Mouse (Mus musculus) lung, embryonic 16.5 days (tissue): ENCODE measurements around the gene Ttc23. TPM values are rescaled to one million over a fixed set of nuclear protein-coding genes. Genes with fewer than 3 reads are reported as not detected.

ENCODE experiments used
- ATAC-seq: fragments of 200-750 bp; cut with Nextera tagmentation; 2 replicates; pipeline ENCODE4 v1.8.0; 2017; ENCODE audit warnings: low read depth, mild to moderate bottlenecking, moderate library complexity
- H3K27ac ChIP-seq: fragments of 300-500 bp; sonication (generic); 2 replicates; pipeline ENCODE4 v1.5.1; 2014; ENCODE audit warnings: mild to moderate bottlenecking, control low read depth, low read length
- H3K27me3 ChIP-seq: fragments of 300-500 bp; sonication (generic); 2 replicates; pipeline ENCODE4 v1.6.1; 2014; ENCODE audit warnings: low read depth, low read length, mixed read lengths; ENCODE audit not compliant: control insufficient read depth, insufficient read depth
- H3K36me3 ChIP-seq: fragments of 300-500 bp; sonication (generic); 2 replicates; pipeline ENCODE4 v1.6.1; 2014; ENCODE audit warnings: low read length; ENCODE audit not compliant: control insufficient read depth, insufficient read depth
- H3K4me1 ChIP-seq: fragments of 300-500 bp; sonication (generic); replicated peaks from 2 replicates; pipeline ENCODE4 v1.6.1; 2014; ENCODE audit warnings: low read length, mixed read lengths; ENCODE audit not compliant: control insufficient read depth, insufficient read depth
- H3K4me2 ChIP-seq: fragments of 300-500 bp; sonication (generic); 2 replicates; pipeline ENCODE4 v1.6.1; 2014; ENCODE audit warnings: low read depth, low read length, control low read depth
- H3K4me3 ChIP-seq: fragments of 300-500 bp; sonication (generic); 2 replicates; pipeline ENCODE4 v1.5.1; 2014; ENCODE audit warnings: mild to moderate bottlenecking, low read length, control low read depth
- H3K9ac ChIP-seq: fragments of 300-500 bp; sonication (generic); 2 replicates; pipeline ENCODE4 v1.6.1; 2014; ENCODE audit warnings: low read length, control low read depth
- H3K9me3 ChIP-seq: fragments of 300-500 bp; sonication (generic); 2 replicates; pipeline ENCODE4 v1.6.1; 2016; ENCODE audit warnings: low read length; ENCODE audit not compliant: control insufficient read depth
- WGBS: fragments of 180-500 bp; shearing (Covaris S2); extraction: QIAGEN DNeasy Blood & Tissue Kit; methylation state at CpG from one replicate; pipeline ENCODE4 v1.1.7; 2014; 5-methylcytosine and 5-hydroxymethylcytosine counted together
- polyA plus RNA-seq: library from polyadenylated mRNA; unstranded; fragments of >200 nt; fragmentation: Nextera tagmentation; extraction: Ambion mirVana; gene quantifications from 2 replicates; pipeline ENCODE4 v1.2.1, GENCODE M21; 2015

Gene Ttc23
- polyA plus RNA-seq, 1 experiment from 2014 or later: 27.1 TPM

DNA sequence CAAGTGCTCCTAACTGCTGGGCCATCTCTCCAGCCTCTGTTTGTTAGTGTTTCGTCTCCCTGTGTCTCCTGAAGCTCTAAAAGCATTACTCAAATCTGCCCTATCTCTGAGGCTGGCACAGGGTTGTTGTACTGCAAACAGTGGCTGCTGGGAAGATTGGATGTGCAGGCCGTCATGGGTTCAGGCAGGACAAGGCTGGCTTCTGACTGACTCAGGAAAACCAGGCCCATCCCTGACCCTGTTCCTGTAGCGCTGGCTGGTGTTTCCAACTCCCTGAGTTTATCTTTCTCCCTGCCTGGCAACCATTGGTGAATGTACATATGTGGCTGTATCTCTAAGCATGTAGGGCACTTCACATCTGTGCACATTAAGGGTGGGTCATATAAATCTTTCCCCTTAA, 70.3 kb downstream of the Ttc23 start:
- Histone ChIP-seq H3K4me1 (peaks cover 44% of the 10 kb centered on the region), H3K9ac (no peak overlapping the region), H3K9me3 (peaks cover 4% of the 10 kb centered on the region; the same call in 1 of the 2 replicates), H3K36me3 (peaks cover 7% of the 10 kb centered on the region; the same call in 1 of the 2 replicates), H3K27me3 (no peaks in the 10 kb centered on the region), H3K4me2 (no peak overlapping the region), H3K27ac (no peak overlapping the region), H3K4me3 (no peak overlapping the region)
- ATAC-seq: no peak
- WGBS: 67% methylated on average over 3 of the region's 3 CpGs

DNA sequence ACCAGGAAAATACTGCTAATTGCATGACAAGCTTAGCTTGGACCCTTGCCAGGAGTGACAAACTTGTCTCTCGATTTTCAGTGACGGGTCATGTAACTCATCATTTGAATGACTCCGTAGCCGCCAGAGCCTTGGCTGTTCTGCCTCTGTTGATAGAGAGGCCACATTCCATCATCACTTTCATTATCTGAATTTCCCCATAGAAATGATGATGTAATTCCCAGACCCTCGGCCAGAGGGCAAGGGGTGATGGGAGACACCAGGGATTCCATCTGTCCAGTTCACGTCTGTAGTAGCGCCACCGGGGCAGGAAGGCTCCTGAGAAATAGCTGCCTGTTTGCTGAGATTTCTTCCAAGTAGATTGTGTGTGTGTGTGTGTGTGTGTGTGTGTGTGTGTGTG, 71.6 kb downstream of the Ttc23 start:
- WGBS: 41% methylated on average over 8 of the region's 8 CpGs
- no peak overlapping the region for H3K4me2 ChIP-seq
- no peaks in the 10 kb centered on the region for H3K27me3 ChIP-seq
- no peak overlapping the region for H3K27ac ChIP-seq
- peak; percentile 44; the same call in 1 of the 2 replicates for ATAC-seq
- no peak overlapping the region for H3K4me3 ChIP-seq
- no peak overlapping the region for H3K9ac ChIP-seq
- H3K9me3 ChIP-seq: no peaks in the 10 kb centered on the region
- no peaks in the 10 kb centered on the region for H3K36me3 ChIP-seq
- peaks cover 43% of the 10 kb centered on the region for H3K4me1 ChIP-seq

GRCm38 (mm10) chr7:67722163-67722562, 75.0 kb downstream of the Ttc23 start:
- no peak for ATAC-seq
- 48% methylated on average over 2 of the region's 2 CpGs for WGBS
- no peak overlapping the region for H3K4me3 ChIP-seq
- H3K4me1 ChIP-seq: peaks cover 17% of the 10 kb centered on the region
- H3K27me3 ChIP-seq: no peaks in the 10 kb centered on the region
- no peak overlapping the region for H3K4me2 ChIP-seq
- H3K9ac ChIP-seq: no peak overlapping the region
- H3K9me3 ChIP-seq: no peaks in the 10 kb centered on the region
- H3K27ac ChIP-seq: no peak overlapping the region
- peaks cover 3% of the 10 kb centered on the region; the same call in 1 of the 2 replicates for H3K36me3 ChIP-seq

DNA sequence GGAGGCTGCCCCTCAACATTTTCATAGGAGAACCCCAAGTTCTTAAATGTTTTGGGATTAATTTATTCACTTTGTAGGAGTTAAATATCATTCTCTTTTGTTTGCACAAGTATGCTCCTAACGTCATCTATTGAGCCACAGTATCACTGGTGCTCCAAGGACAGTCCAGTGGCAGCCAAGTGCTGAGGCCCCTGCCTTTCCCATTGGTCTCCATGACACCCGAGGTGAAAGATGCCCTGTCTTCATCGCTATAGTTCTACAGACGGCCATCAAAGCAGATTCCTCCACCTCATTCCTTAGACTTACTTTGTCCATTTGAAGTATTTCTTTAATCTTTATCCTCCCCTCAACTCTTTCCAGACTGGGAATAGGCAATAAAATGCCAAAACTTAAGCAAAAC, 77.3 kb downstream of the Ttc23 start:
- H3K27me3 ChIP-seq: no peaks in the 10 kb centered on the region
- H3K36me3 ChIP-seq: peaks cover 8% of the 10 kb centered on the region
- no peak overlapping the region for H3K4me2 ChIP-seq
- WGBS: 76% methylated on average over 4 of the region's 4 CpGs
- no peak overlapping the region for H3K9ac ChIP-seq
- no peak overlapping the region for H3K27ac ChIP-seq
- no peaks in the 10 kb centered on the region for H3K9me3 ChIP-seq
- ATAC-seq: no peak
- H3K4me3 ChIP-seq: no peak overlapping the region
- peaks cover under 1% of the 10 kb centered on the region; the same call in 1 of the 2 replicates for H3K4me1 ChIP-seq

- peaks cover 8% of the 10 kb centered on the region for H3K36me3 ChIP-seq
- no peaks in the 10 kb centered on the region for H3K27me3 ChIP-seq
- no peak overlapping the region for H3K4me3 ChIP-seq
- no peak overlapping the region for H3K9ac ChIP-seq
- no peaks in the 10 kb centered on the region; the same call in 1 of the 2 replicates for H3K4me1 ChIP-seq
- H3K27ac ChIP-seq: no peak overlapping the region
- ATAC-seq: no peak
- 72% methylated on average over 9 of the region's 9 CpGs for WGBS
- H3K9me3 ChIP-seq: no peaks in the 10 kb centered on the region
- H3K4me2 ChIP-seq: no peak overlapping the region
Observed at GRCm38 (mm10) chr7:67725016-67725415, 77.8 kb downstream of the Ttc23 start.

- WGBS: 90% methylated on average over 4 of the region's 4 CpGs
- H3K4me2 ChIP-seq: no peak overlapping the region
- H3K36me3 ChIP-seq: peaks cover 8% of the 10 kb centered on the region
- H3K9me3 ChIP-seq: no peaks in the 10 kb centered on the region
- H3K27ac ChIP-seq: no peak overlapping the region
- no peaks in the 10 kb centered on the region for H3K27me3 ChIP-seq
- no peak overlapping the region for H3K9ac ChIP-seq
- ATAC-seq: no peak
- H3K4me1 ChIP-seq: peaks cover 6% of the 10 kb centered on the region; the same call in 1 of the 2 replicates
- H3K4me3 ChIP-seq: no peak overlapping the region
Observed at GRCm38 (mm10) chr7:67728203-67728602, 81.0 kb downstream of the Ttc23 start.

GRCm38 (mm10) chr7:67728809-67729208, 81.6 kb downstream of the Ttc23 start:
- H3K4me1 ChIP-seq: peaks cover 6% of the 10 kb centered on the region; the same call in 1 of the 2 replicates
- no peaks in the 10 kb centered on the region for H3K9me3 ChIP-seq
- H3K9ac ChIP-seq: no peak overlapping the region
- WGBS: 74% methylated on average over 4 of the region's 4 CpGs
- H3K27me3 ChIP-seq: no peaks in the 10 kb centered on the region
- no peak for ATAC-seq
- H3K4me3 ChIP-seq: no peak overlapping the region
- H3K4me2 ChIP-seq: no peak overlapping the region
- no peak overlapping the region for H3K27ac ChIP-seq
- H3K36me3 ChIP-seq: peaks cover 8% of the 10 kb centered on the region

- H3K9ac ChIP-seq: no peak overlapping the region
- 40% methylated on average over 5 of the region's 5 CpGs for WGBS
- no peak overlapping the region for H3K4me3 ChIP-seq
- ATAC-seq: no peak
- H3K4me2 ChIP-seq: no peak overlapping the region
- H3K4me1 ChIP-seq: peaks cover 6% of the 10 kb centered on the region; the same call in 1 of the 2 replicates
- no peak overlapping the region for H3K27ac ChIP-seq
- H3K9me3 ChIP-seq: no peaks in the 10 kb centered on the region
- no peaks in the 10 kb centered on the region for H3K27me3 ChIP-seq
- H3K36me3 ChIP-seq: peaks cover 8% of the 10 kb centered on the region
Observed at GRCm38 (mm10) chr7:67730431-67731110, 83.4 kb downstream of the Ttc23 start.

- Histone ChIP-seq H3K4me2 (no peak overlapping the region), H3K36me3 (peaks cover 5% of the 10 kb centered on the region; the same call in 1 of the 2 replicates), H3K4me1 (peaks cover 6% of the 10 kb centered on the region; the same call in 1 of the 2 replicates), H3K4me3 (no peak overlapping the region), H3K9ac (no peak overlapping the region), H3K27me3 (no peaks in the 10 kb centered on the region), H3K27ac (no peak overlapping the region), H3K9me3 (no peaks in the 10 kb centered on the region)
- ATAC-seq: 0 out of 2 replicates have a peak, but pooled peaks have one; percentile 28
- 61% methylated on average over 4 of the region's 4 CpGs for WGBS
Observed at GRCm38 (mm10) chr7:67732276-67732675, 85.1 kb downstream of the Ttc23 start.
